Mouse (Mus musculus): ENCODE data around the gene Maats1. TPM values are rescaled to one million over a fixed set of nuclear protein-coding genes. Genes with fewer than 3 reads are reported as not detected.
A peak's percentile ranks its signal among the peaks of the same experiment; 100 is the strongest.

The Maats1 gene
- polyA plus RNA-seq, 1 experiment from 2014 or later = 0.04 TPM

DNA sequence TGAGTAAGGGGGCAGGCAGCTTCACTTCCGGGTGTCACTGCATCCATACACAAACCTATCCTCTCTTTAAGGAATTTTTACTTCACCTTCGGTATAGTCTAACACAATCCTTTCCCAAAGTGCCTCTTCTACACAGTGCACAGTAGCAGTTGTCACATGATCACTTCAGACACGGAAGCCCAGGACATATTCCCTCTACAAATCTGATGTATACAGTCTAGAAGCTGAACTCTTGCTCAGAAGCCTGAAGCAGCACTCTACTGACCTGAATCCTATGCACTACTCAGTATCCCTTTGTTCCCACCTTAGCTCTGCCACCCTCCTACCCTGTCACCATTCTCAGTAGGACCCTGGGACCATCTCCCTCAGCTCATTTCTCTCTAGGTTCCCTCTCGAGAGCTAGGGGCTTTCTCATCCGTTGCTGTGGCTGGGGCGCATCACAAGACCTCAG lies 43.3 kb upstream of the Maats1 start:
- ATAC-seq (no peak), DNase-seq (peak; percentile 10)
- WGBS (ENCODE audit: insufficient replicate concordance) = 80% methylated on average over 6 of the region's 6 CpGs
- H3K4me1 ChIP-seq (ENCODE audit: insufficient read depth) = peaks cover 22% of the 10 kb centered on the region
- H3K4me3 ChIP-seq (ENCODE audit: low read depth, low read length) = no peak overlapping the region
- no peak for TF ChIP-seq CTCF (IDR thresholded peaks at IDR 0.05; ENCODE audit: low read depth)
- no peak for TF ChIP-seq EP300 (IDR thresholded peaks at IDR 0.05; ENCODE audit: low read depth)
- no peaks in the 10 kb centered on the region for H3K27me3 ChIP-seq (ENCODE audit: insufficient read depth, low read length)
- no peak overlapping the region for H3K9ac ChIP-seq (replicated peaks)
- H3K36me3 ChIP-seq (replicated peaks; ENCODE audit: insufficient read depth, low read length) = no peaks in the 10 kb centered on the region
- no peaks in the 10 kb centered on the region for H3K9me3 ChIP-seq (ENCODE audit: low read length)
- H3K4me2 ChIP-seq (ENCODE audit: low read depth, low read length) = no peak overlapping the region
- no peak overlapping the region for H3K27ac ChIP-seq (ENCODE audit: low read depth)

DNA sequence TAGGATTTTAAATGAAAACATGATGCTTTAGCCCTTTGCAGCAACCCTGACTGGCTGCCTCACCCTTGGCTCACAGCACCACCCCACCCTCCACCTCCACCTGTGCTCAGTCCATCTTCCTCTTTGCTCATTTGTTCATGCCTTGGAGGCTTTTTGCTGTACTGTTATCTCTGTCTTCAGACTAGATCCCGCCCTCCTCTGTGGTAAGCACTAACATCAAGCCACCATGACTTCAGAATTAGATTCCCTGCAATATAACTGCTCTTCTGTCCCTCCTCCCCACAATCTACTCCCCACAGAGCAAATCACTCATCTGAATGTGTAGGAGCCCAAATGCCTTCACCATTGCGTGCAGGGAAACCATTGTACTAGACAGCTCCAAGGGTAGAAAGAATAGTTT lies 41.7 kb upstream of the Maats1 start:
- Histone ChIP-seq H3K36me3 (replicated peaks; ENCODE audit: insufficient read depth, low read length) (0 out of 2 replicates have a peak, but pooled peaks cover under 1% of the 10 kb centered on the region), H3K4me1 (ENCODE audit: insufficient read depth) (peaks cover 25% of the 10 kb centered on the region), H3K9me3 (ENCODE audit: low read length) (no peaks in the 10 kb centered on the region), H3K9ac (replicated peaks) (no peak overlapping the region), H3K27me3 (ENCODE audit: insufficient read depth, low read length) (no peaks in the 10 kb centered on the region), H3K4me2 (ENCODE audit: low read depth, low read length) (no peak overlapping the region), H3K27ac (ENCODE audit: low read depth) (no peak overlapping the region), H3K4me3 (ENCODE audit: low read depth, low read length) (no peak overlapping the region)
- ATAC-seq = peak; percentile 54
- TF ChIP-seq CTCF (IDR thresholded peaks at IDR 0.05; ENCODE audit: low read depth) = no peak
- peak; percentile 64 for TF ChIP-seq EP300 (IDR thresholded peaks at IDR 0.05; ENCODE audit: low read depth)
- DNase-seq = no peak
- 62% methylated on average over 2 of the region's 2 CpGs for WGBS (ENCODE audit: insufficient replicate concordance)

DNA sequence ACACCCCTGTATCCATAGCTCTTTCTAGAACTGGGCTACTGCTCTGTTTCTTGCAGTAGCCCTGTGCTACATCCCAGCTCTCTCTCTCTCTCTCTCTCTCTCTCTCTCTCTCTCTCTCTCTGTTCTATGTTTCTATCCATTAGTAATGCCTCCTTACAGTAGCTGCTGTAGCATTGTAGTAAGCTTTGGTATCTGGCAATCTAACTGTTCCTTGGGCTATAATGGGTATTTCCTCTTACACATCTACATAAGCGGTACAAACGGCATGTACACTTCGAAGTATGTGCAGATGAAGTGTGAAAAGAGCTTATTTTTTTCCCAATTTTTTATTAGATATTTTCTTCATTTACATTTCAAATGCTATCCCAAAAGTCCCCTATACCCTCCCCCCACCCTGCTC lies 38.0 kb upstream of the Maats1 start:
- H3K27ac ChIP-seq (ENCODE audit: low read depth) = no peak overlapping the region
- no peak overlapping the region for H3K4me3 ChIP-seq (ENCODE audit: low read depth, low read length)
- ATAC-seq = no peak
- H3K9me3 ChIP-seq (ENCODE audit: low read length) = no peaks in the 10 kb centered on the region
- 78% methylated on average over 3 of the region's 3 CpGs for WGBS (ENCODE audit: insufficient replicate concordance)
- TF ChIP-seq EP300 (IDR thresholded peaks at IDR 0.05; ENCODE audit: low read depth) (no peak), CTCF (IDR thresholded peaks at IDR 0.05; ENCODE audit: low read depth) (no peak)
- H3K4me1 ChIP-seq (ENCODE audit: insufficient read depth) = peaks cover 30% of the 10 kb centered on the region
- DNase-seq = no peak
- no peaks in the 10 kb centered on the region for H3K27me3 ChIP-seq (ENCODE audit: insufficient read depth, low read length)
- peaks cover 5% of the 10 kb centered on the region; the same call in 1 of the 2 replicates for H3K36me3 ChIP-seq (replicated peaks; ENCODE audit: insufficient read depth, low read length)
- H3K9ac ChIP-seq (replicated peaks) = no peak overlapping the region
- H3K4me2 ChIP-seq (ENCODE audit: low read depth, low read length) = no peak overlapping the region

DNA sequence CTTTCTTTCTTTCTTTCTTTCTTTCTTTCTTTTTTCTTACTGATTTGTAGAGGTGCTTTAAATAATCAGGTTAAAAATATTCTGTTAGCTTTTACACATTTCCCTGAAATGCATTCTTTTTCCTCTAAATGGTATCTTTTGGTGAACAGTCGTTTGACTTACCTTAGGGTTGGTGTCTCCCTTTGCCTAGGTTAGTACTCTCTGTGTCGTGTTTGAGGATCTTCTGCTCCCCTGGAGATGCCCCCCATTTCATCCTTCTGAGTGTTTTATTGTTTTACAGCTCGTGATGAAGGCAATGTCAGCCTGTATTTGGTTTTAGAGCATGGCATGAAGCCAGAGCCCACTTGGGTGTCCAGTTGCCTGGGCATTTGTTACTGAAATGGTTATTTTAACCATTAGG lies 37.5 kb upstream of the Maats1 start:
- Histone ChIP-seq H3K4me1 (ENCODE audit: insufficient read depth) (peaks cover 30% of the 10 kb centered on the region), H3K36me3 (replicated peaks; ENCODE audit: insufficient read depth, low read length) (peaks cover 5% of the 10 kb centered on the region; the same call in 1 of the 2 replicates), H3K4me2 (ENCODE audit: low read depth, low read length) (no peak overlapping the region), H3K9me3 (ENCODE audit: low read length) (no peaks in the 10 kb centered on the region), H3K27ac (ENCODE audit: low read depth) (no peak overlapping the region), H3K27me3 (ENCODE audit: insufficient read depth, low read length) (no peaks in the 10 kb centered on the region), H3K4me3 (ENCODE audit: low read depth, low read length) (no peak overlapping the region), H3K9ac (replicated peaks) (no peak overlapping the region)
- WGBS (ENCODE audit: insufficient replicate concordance) = 53% methylated on average over 3 of the region's 3 CpGs
- no peak for DNase-seq
- no peak for ATAC-seq
- TF ChIP-seq EP300 (IDR thresholded peaks at IDR 0.05; ENCODE audit: low read depth) = no peak
- no peak for TF ChIP-seq CTCF (IDR thresholded peaks at IDR 0.05; ENCODE audit: low read depth)

DNA sequence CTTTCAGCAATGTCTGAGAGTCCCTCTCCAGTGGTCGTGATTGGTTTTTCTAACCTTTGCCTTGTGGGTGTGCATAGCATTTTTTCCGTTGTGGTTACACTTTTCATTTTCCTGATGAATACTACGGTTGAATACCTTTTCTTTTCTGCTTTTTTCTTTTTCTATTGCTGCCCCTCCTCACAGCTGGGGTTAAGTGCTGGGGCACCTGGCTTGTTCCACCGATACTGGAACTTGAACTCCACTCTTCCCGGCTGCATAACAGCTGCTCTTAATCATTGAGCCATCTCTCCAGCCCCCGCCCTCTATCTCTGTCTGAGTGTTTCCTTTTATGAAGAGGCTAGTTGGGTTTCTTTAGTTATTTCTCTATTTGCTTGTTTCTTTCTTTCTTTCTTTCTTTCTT lies 37.1 kb upstream of the Maats1 start:
- DNase-seq = no peak
- H3K4me2 ChIP-seq (ENCODE audit: low read depth, low read length) = no peak overlapping the region
- H3K4me1 ChIP-seq (ENCODE audit: insufficient read depth) = peaks cover 31% of the 10 kb centered on the region
- H3K27ac ChIP-seq (ENCODE audit: low read depth) = no peak overlapping the region
- no peak overlapping the region for H3K4me3 ChIP-seq (ENCODE audit: low read depth, low read length)
- H3K9me3 ChIP-seq (ENCODE audit: low read length) = no peaks in the 10 kb centered on the region
- TF ChIP-seq CTCF (IDR thresholded peaks at IDR 0.05; ENCODE audit: low read depth) (no peak), EP300 (IDR thresholded peaks at IDR 0.05; ENCODE audit: low read depth) (no peak)
- H3K9ac ChIP-seq (replicated peaks) = no peak overlapping the region
- peaks cover 5% of the 10 kb centered on the region; the same call in 1 of the 2 replicates for H3K36me3 ChIP-seq (replicated peaks; ENCODE audit: insufficient read depth, low read length)
- ATAC-seq = no peak
- 32% methylated on average over 6 of the region's 6 CpGs for WGBS (ENCODE audit: insufficient replicate concordance)
- no peaks in the 10 kb centered on the region for H3K27me3 ChIP-seq (ENCODE audit: insufficient read depth, low read length)

DNA sequence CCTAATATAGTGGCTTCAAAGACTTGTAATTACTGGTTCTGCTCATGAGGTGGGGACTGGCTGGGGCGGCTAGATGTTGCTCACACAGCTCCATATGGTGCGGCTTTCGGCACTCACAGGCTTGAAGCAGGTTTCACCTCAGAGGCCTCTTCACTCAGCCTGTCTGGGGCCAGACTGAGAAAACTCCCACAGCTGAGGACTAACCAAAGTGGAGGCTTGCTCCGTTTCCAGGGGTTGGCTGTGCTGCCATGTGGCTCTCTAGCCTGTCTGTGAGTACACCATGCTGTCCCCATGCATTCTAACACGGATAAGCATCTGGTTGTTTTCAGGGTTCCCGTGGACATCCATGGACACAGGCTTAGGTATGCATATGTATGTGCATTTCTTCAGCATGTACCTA lies 36.6 kb upstream of the Maats1 start:
- ATAC-seq = no peak

DNA sequence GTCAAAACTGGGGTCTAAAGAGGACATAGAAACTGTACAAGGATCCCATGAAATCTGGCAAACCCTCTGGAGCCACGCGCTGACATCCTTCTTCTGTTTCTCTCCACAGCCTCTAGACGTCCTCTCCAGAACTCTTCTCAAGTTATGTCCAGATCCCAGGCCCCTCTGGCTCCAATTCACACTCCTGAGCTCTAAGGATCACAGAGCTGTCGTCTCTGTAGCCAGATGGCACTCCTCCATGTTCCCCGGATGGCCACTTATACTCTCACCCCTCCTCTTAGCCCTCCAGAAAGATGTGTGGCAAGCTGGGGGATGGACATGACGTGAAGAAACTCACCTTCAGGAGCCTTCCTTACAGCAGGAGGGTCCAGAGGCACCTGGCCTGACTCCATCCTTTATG lies 35.6 kb upstream of the Maats1 start:
- peaks cover 29% of the 10 kb centered on the region for H3K4me1 ChIP-seq (ENCODE audit: insufficient read depth)
- 83% methylated on average over 6 of the region's 6 CpGs for WGBS (ENCODE audit: insufficient replicate concordance)

More for the DNA sequence above, 36.6 kb upstream of the Maats1 start:
- Histone ChIP-seq H3K4me3 (ENCODE audit: low read depth, low read length) (no peak overlapping the region), H3K4me1 (ENCODE audit: insufficient read depth) (peaks cover 31% of the 10 kb centered on the region), H3K4me2 (ENCODE audit: low read depth, low read length) (no peak overlapping the region), H3K27me3 (ENCODE audit: insufficient read depth, low read length) (no peaks in the 10 kb centered on the region), H3K36me3 (replicated peaks; ENCODE audit: insufficient read depth, low read length) (peaks cover 5% of the 10 kb centered on the region; the same call in 1 of the 2 replicates), H3K27ac (ENCODE audit: low read depth) (no peak overlapping the region), H3K9me3 (ENCODE audit: low read length) (no peaks in the 10 kb centered on the region), H3K9ac (replicated peaks) (no peak overlapping the region)
- DNase-seq = no peak
- no peak for TF ChIP-seq EP300 (IDR thresholded peaks at IDR 0.05; ENCODE audit: low read depth)
- TF ChIP-seq CTCF (IDR thresholded peaks at IDR 0.05; ENCODE audit: low read depth) = no peak
- WGBS (ENCODE audit: insufficient replicate concordance) = 84% methylated on average over 6 of the region's 6 CpGs

More for the DNA sequence above, 35.6 kb upstream of the Maats1 start:
- ATAC-seq (no peak), DNase-seq (no peak)
- no peak overlapping the region for H3K9ac ChIP-seq (replicated peaks)
- TF ChIP-seq EP300 (IDR thresholded peaks at IDR 0.05; ENCODE audit: low read depth) (no peak), CTCF (IDR thresholded peaks at IDR 0.05; ENCODE audit: low read depth) (no peak)
- H3K4me2 ChIP-seq (ENCODE audit: low read depth, low read length) = no peak overlapping the region
- H3K27me3 ChIP-seq (ENCODE audit: insufficient read depth, low read length) = no peaks in the 10 kb centered on the region
- H3K36me3 ChIP-seq (replicated peaks; ENCODE audit: insufficient read depth, low read length) = peaks cover 5% of the 10 kb centered on the region; the same call in 1 of the 2 replicates
- H3K27ac ChIP-seq (ENCODE audit: low read depth) = no peak overlapping the region
- no peaks in the 10 kb centered on the region for H3K9me3 ChIP-seq (ENCODE audit: low read length)
- H3K4me3 ChIP-seq (ENCODE audit: low read depth, low read length) = no peak overlapping the region

Data from liver, postnatal 0 days (tissue).